Mouse (Mus musculus): ENCODE measurements around the gene Selenok. TPM values are rescaled to one million over a fixed set of nuclear protein-coding genes. Genes with fewer than 3 reads are reported as not detected.
A peak's percentile ranks its signal among the peaks of the same experiment; 100 is the strongest.

Gene Selenok
- 301 and 306 TPM in 2 replicates for polyA plus RNA-seq (2014; fragmentation: Nextera tagmentation; extraction: Ambion mirVana)

DNA sequence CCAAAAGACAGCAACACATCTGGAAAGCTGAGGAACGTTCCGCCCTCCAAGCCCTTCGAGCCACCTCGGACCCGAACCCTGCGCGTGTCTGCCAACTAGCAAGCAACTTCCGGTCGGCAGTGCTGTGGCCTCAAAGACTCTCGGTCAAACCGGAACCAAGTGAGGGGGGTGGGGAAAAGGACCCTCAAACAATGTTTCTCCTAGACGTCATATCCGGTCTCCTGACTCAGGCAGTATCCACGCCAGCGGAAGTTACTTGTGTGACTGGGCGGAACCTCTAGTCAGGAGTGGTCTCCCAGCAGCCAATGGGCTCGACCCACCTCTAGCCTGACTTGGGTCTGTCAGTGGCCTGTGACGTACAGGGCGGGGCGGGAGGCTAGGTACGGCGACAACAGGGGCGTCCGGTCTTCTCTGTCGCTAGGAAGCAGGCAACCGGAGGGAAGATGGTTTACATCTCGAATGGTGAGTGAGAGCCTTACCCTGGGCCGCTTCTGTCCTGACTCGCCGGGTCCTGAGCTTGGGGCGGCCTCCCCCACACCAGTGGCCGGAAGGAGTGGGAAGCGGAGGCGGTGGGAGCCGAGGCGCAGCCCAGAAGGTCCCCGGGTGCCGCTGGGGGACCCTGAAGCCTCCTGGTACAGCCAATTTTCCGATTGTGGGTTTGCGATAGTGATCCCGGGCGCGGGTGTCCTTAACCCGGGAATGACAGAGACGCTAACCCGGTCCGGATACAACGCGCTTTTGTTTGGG lies at the start of gene Selenok:
Selenok (plus strand) TSS at position 234 of the 747 bp plus-strand sequence.
- peak; percentile 100 for ATAC-seq (ENCODE audit: low FRiP score)
- H3K9ac ChIP-seq (ENCODE audit: low read length), result peak within 1 kb of the TSS; percentile 89
- peak within 1 kb of the TSS; percentile 86 for H3K4me3 ChIP-seq (ENCODE audit: low read depth, low read length)
- H3K4me2 ChIP-seq, result peak within 1 kb of the TSS; percentile 77
- no peaks in the 10 kb centered on the region for H3K27me3 ChIP-seq (ENCODE audit: control insufficient read depth, insufficient read depth, low read length)
- H3K9me3 ChIP-seq (ENCODE audit: control insufficient read depth, low read length), result no peaks in the 10 kb centered on the region
- under 1% methylated on average over 49 of the region's 49 CpGs for WGBS
- peak; percentile 98 for DNase-seq (ENCODE audit: low spot score, missing footprints)
- peaks cover 18% of the 10 kb centered on the region for H3K36me3 ChIP-seq (ENCODE audit: control insufficient read depth, insufficient read depth, low read length)
- peak within 1 kb of the TSS; percentile 55 for H3K27ac ChIP-seq (ENCODE audit: low read depth, low read length)
- H3K4me1 ChIP-seq (ENCODE audit: control insufficient read depth, insufficient read depth, low read length), result peaks cover 12% of the 10 kb centered on the region

DNA sequence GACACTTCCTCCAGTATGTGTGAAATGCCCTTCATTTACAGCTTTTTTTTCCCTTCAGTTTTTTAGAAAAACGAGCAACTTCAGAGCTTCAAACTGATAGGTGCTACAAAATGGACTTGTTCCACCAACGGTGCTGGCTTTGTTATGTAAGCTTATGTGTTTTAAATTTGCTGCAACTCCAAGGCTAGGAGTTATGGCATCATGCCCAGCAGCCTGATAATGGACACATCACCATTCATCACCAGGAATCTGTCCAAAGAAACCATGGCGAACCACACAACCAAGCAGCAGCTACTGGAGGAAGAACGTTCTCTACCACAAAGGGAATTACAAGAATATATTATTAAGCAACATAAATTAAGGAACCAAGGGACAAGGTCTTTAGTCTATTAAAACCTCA lies 39.1 kb upstream of the Selenok start:
- no peak for ATAC-seq (ENCODE audit: low FRiP score)
- no peak for DNase-seq (ENCODE audit: low spot score, missing footprints)
- H3K36me3 ChIP-seq (ENCODE audit: control insufficient read depth, insufficient read depth, low read length), result no peaks in the 10 kb centered on the region
- H3K4me2 ChIP-seq, result no peak overlapping the region
- H3K9me3 ChIP-seq (ENCODE audit: control insufficient read depth, low read length), result no peaks in the 10 kb centered on the region
- H3K27me3 ChIP-seq (ENCODE audit: control insufficient read depth, insufficient read depth, low read length), result no peaks in the 10 kb centered on the region
- 85% methylated on average over 4 of the region's 4 CpGs for WGBS
- H3K4me1 ChIP-seq (ENCODE audit: control insufficient read depth, insufficient read depth, low read length), result no peaks in the 10 kb centered on the region
- H3K27ac ChIP-seq (ENCODE audit: low read depth, low read length), result no peak overlapping the region
- H3K9ac ChIP-seq (ENCODE audit: low read length), result no peak overlapping the region
- H3K4me3 ChIP-seq (ENCODE audit: low read depth, low read length), result no peak overlapping the region

GRCm38 (mm10) chr14:29935516-29935915 lies 32.6 kb upstream of the Selenok start:
- Histone ChIP-seq H3K9me3 (ENCODE audit: control insufficient read depth, low read length) (no peaks in the 10 kb centered on the region), H3K4me1 (ENCODE audit: control insufficient read depth, insufficient read depth, low read length) (peaks cover 7% of the 10 kb centered on the region; the same call in 1 of the 2 replicates), H3K27me3 (ENCODE audit: control insufficient read depth, insufficient read depth, low read length) (no peaks in the 10 kb centered on the region), H3K27ac (ENCODE audit: low read depth, low read length) (no peak overlapping the region), H3K9ac (ENCODE audit: low read length) (no peak overlapping the region), H3K4me2 (no peak overlapping the region), H3K36me3 (ENCODE audit: control insufficient read depth, insufficient read depth, low read length) (no peaks in the 10 kb centered on the region), H3K4me3 (ENCODE audit: low read depth, low read length) (no peak overlapping the region)
- 78% methylated on average over 5 of the region's 5 CpGs for WGBS
- ATAC-seq (ENCODE audit: low FRiP score), result no peak
- no peak for DNase-seq (ENCODE audit: low spot score, missing footprints)

- peaks cover 3% of the 10 kb centered on the region; the same call in 1 of the 2 replicates for H3K27me3 ChIP-seq (ENCODE audit: control insufficient read depth, insufficient read depth, low read length)
- 81% methylated on average over 15 of the region's 15 CpGs for WGBS
- H3K9ac ChIP-seq (ENCODE audit: low read length), result no peak overlapping the region
- no peak for DNase-seq (ENCODE audit: low spot score, missing footprints)
- H3K4me3 ChIP-seq (ENCODE audit: low read depth, low read length), result no peak overlapping the region
- peaks cover 7% of the 10 kb centered on the region; the same call in 1 of the 2 replicates for H3K4me1 ChIP-seq (ENCODE audit: control insufficient read depth, insufficient read depth, low read length)
- H3K27ac ChIP-seq (ENCODE audit: low read depth, low read length), result no peak overlapping the region
- no peak for ATAC-seq (ENCODE audit: low FRiP score)
- H3K9me3 ChIP-seq (ENCODE audit: control insufficient read depth, low read length), result no peaks in the 10 kb centered on the region
- no peaks in the 10 kb centered on the region for H3K36me3 ChIP-seq (ENCODE audit: control insufficient read depth, insufficient read depth, low read length)
- H3K4me2 ChIP-seq, result no peak overlapping the region
Measured at GRCm38 (mm10) chr14:29937466-29937865, 30.6 kb upstream of the Selenok start.

- Histone ChIP-seq H3K36me3 (ENCODE audit: control insufficient read depth, insufficient read depth, low read length) (no peaks in the 10 kb centered on the region), H3K27me3 (ENCODE audit: control insufficient read depth, insufficient read depth, low read length) (peaks cover 3% of the 10 kb centered on the region; the same call in 1 of the 2 replicates), H3K27ac (ENCODE audit: low read depth, low read length) (no peak overlapping the region), H3K9ac (ENCODE audit: low read length) (peak overlapping the region; percentile 16), H3K9me3 (ENCODE audit: control insufficient read depth, low read length) (no peaks in the 10 kb centered on the region), H3K4me3 (ENCODE audit: low read depth, low read length) (no peak overlapping the region), H3K4me2 (peak overlapping the region; percentile 39), H3K4me1 (ENCODE audit: control insufficient read depth, insufficient read depth, low read length) (peaks cover 7% of the 10 kb centered on the region; the same call in 1 of the 2 replicates)
- 41% methylated on average over 20 of the region's 20 CpGs for whole genome bisulfite sequencing
- ATAC-seq (ENCODE audit: low FRiP score), result peak; percentile 42; the same call in 1 of the 2 replicates
- peak; percentile 90 for DNase-seq (ENCODE audit: low spot score, missing footprints)
Measured at GRCm38 (mm10) chr14:29939600-29940312, 28.4 kb upstream of the Selenok start.

GRCm38 (mm10) chr14:29940313-29940812 lies 27.7 kb upstream of the Selenok start:
- ATAC-seq (ENCODE audit: low FRiP score) (peak; percentile 65), DNase-seq (ENCODE audit: low spot score, missing footprints) (peak; percentile 92)
- Histone ChIP-seq H3K27ac (ENCODE audit: low read depth, low read length) (no peak overlapping the region), H3K4me2 (peak overlapping the region; percentile 39), H3K9me3 (ENCODE audit: control insufficient read depth, low read length) (no peaks in the 10 kb centered on the region), H3K27me3 (ENCODE audit: control insufficient read depth, insufficient read depth, low read length) (peaks cover 3% of the 10 kb centered on the region; the same call in 1 of the 2 replicates), H3K4me3 (ENCODE audit: low read depth, low read length) (no peak overlapping the region), H3K4me1 (ENCODE audit: control insufficient read depth, insufficient read depth, low read length) (peaks cover 7% of the 10 kb centered on the region; the same call in 1 of the 2 replicates), H3K36me3 (ENCODE audit: control insufficient read depth, insufficient read depth, low read length) (no peaks in the 10 kb centered on the region), H3K9ac (ENCODE audit: low read length) (peak overlapping the region; percentile 16)
- WGBS, result 7% methylated on average over 10 of the region's 10 CpGs

- Histone ChIP-seq H3K36me3 (ENCODE audit: control insufficient read depth, insufficient read depth, low read length) (no peaks in the 10 kb centered on the region), H3K4me1 (ENCODE audit: control insufficient read depth, insufficient read depth, low read length) (peaks cover 7% of the 10 kb centered on the region; the same call in 1 of the 2 replicates), H3K9me3 (ENCODE audit: control insufficient read depth, low read length) (no peaks in the 10 kb centered on the region), H3K4me3 (ENCODE audit: low read depth, low read length) (no peak overlapping the region), H3K27ac (ENCODE audit: low read depth, low read length) (no peak overlapping the region), H3K9ac (ENCODE audit: low read length) (no peak overlapping the region), H3K4me2 (no peak overlapping the region), H3K27me3 (ENCODE audit: control insufficient read depth, insufficient read depth, low read length) (peaks cover 3% of the 10 kb centered on the region; the same call in 1 of the 2 replicates)
- WGBS, result 5% methylated on average over 2 of the region's 2 CpGs
- ATAC-seq (ENCODE audit: low FRiP score) (0 out of 2 replicates have a peak, but pooled peaks have one; percentile 7), DNase-seq (ENCODE audit: low spot score, missing footprints) (peak; percentile 93)
Measured at GRCm38 (mm10) chr14:29940877-29941276, 27.2 kb upstream of the Selenok start.

- no peak overlapping the region for H3K9ac ChIP-seq (ENCODE audit: low read length)
- H3K4me3 ChIP-seq (ENCODE audit: low read depth, low read length), result no peak overlapping the region
- 78% methylated on average over 5 of the region's 5 CpGs for WGBS
- no peak for DNase-seq (ENCODE audit: low spot score, missing footprints)
- H3K36me3 ChIP-seq (ENCODE audit: control insufficient read depth, insufficient read depth, low read length), result no peaks in the 10 kb centered on the region
- ATAC-seq (ENCODE audit: low FRiP score), result no peak
- H3K27ac ChIP-seq (ENCODE audit: low read depth, low read length), result no peak overlapping the region
- H3K4me2 ChIP-seq, result no peak overlapping the region
- no peaks in the 10 kb centered on the region for H3K9me3 ChIP-seq (ENCODE audit: control insufficient read depth, low read length)
- H3K4me1 ChIP-seq (ENCODE audit: control insufficient read depth, insufficient read depth, low read length), result no peaks in the 10 kb centered on the region
- H3K27me3 ChIP-seq (ENCODE audit: control insufficient read depth, insufficient read depth, low read length), result no peaks in the 10 kb centered on the region; the same call in 1 of the 2 replicates
Measured at GRCm38 (mm10) chr14:29946761-29947309, 21.3 kb upstream of the Selenok start.
